Mouse (Mus musculus) testis, adult 2 months (tissue): ENCODE data around the gene Aqp6.

ENCODE experiments used
- CTCF ChIP-seq: fragments of 200-500 bp; IDR thresholded peaks from 2 replicates; pipeline ENCODE4 v1.5.1; 2012; ENCODE audit warnings: low read depth, mild to moderate bottlenecking, inconsistent platforms, low read length, moderate library complexity; ENCODE audit not compliant: control insufficient read depth, insufficient read depth, insufficient replicate concordance
- POLR2A ChIP-seq: fragments of 200-500 bp; IDR thresholded peaks from 2 replicates; pipeline ENCODE4 v1.6.1; 2012; ENCODE audit warnings: low read depth, mild to moderate bottlenecking, inconsistent platforms, low read length, moderate library complexity; ENCODE audit not compliant: control insufficient read depth

- no peak for TF ChIP-seq CTCF
- TF ChIP-seq POLR2A, result no peak
Measured at GRCm38 (mm10) chr15:99600986-99601822, at the start of gene Aqp6.
